7 mouse cellular contexts compared by ENCODE assay signal in genomic region chr1:34432776-34433481, GRCm38 (mm10). TPM values are rescaled to one million over a fixed set of nuclear protein-coding genes. Genes with fewer than 3 reads are reported as not detected.
DNase-seq lines count a peak whose midpoint lies in the region; ATAC-seq lines count a peak whose summit lies in the region.

No protein-coding gene starts in this region.

- H3K4me2 ChIP-seq in heart, embryonic 13.5 days = peak overlapping the region; percentile 70

- H3K4me3 ChIP-seq in heart, embryonic 13.5 days = peak overlapping the region; percentile 74

- H3K9me3 ChIP-seq in heart, embryonic 13.5 days = peaks cover 25% of the 10 kb centered on the region

- peaks cover 50% of the 10 kb centered on the region for H3K36me3 ChIP-seq in heart, embryonic 13.5 days

- peak; percentile 62 for DNase-seq in 3T3-L1 (ENCODE audit: low read depth, low spot score)
- peak; percentile 20 to 32 for DNase-seq in CD8-positive naive resting alpha-beta T cell, adult 2 months (ENCODE audit: low read depth in 2 of 2, low spot score in 2 of 2)
- DNase-seq in embryo, embryonic 10 days (ENCODE audit: low spot score) = peak; percentile 74
- DNase-seq in kidney, postnatal 25 days = peak; percentile 24 to 49
- peak; percentile 32 for DNase-seq in lung, postnatal 14 days
- DNase-seq in right cerebral cortex, adult 2 months (ENCODE audit: low spot score in 2 of 2) = peak; percentile 46 to 48

- peak overlapping the region; percentile 81 for H3K9ac ChIP-seq in heart, embryonic 13.5 days

- H3K27me3 ChIP-seq in heart, embryonic 13.5 days (replicated peaks) = no peaks in the 10 kb centered on the region

- H3K4me1 ChIP-seq in heart, embryonic 13.5 days = peaks cover 20% of the 10 kb centered on the region

- no peak for ATAC-seq in heart, embryonic 13.5 days (ENCODE audit: extremely low read depth, insufficient number of reproducible peaks, low FRiP score, low TSS enrichment)

- H3K27ac ChIP-seq in heart, embryonic 13.5 days (replicated peaks) = peak overlapping the region; percentile 78

- WGBS in heart, embryonic 13.5 days = 13% methylated on average over 35 of the region's 35 CpGs

RNA-seq across cellular contexts. Expression of gene Ccdc115, which starts 6.5 kb away (rescaled TPM):
- polyA plus RNA-seq in heart, embryonic 13.5 days (2015; fragmentation: Nextera tagmentation; extraction: Ambion mirVana) = 42.0 and 47.6 TPM in 2 replicates

RNA-seq across cellular contexts. Expression of gene Imp4, which starts 6.7 kb away (rescaled TPM):
- 66.3 and 67.7 TPM in 2 replicates for polyA plus RNA-seq in heart, embryonic 13.5 days (2015; fragmentation: Nextera tagmentation; extraction: Ambion mirVana)

RNA-seq across cellular contexts. Expression of gene Ptpn18, which starts 26.6 kb away (rescaled TPM):
- 15.1 and 15.8 TPM in 2 replicates for polyA plus RNA-seq in heart, embryonic 13.5 days (2015; fragmentation: Nextera tagmentation; extraction: Ambion mirVana)
